Mouse (Mus musculus) hindbrain, embryonic 15.5 days (tissue): Measurements from ENCODE around the gene Hils1. TPM values are rescaled to one million over a fixed set of nuclear protein-coding genes. Genes with fewer than 3 reads are reported as not detected.

Experiments used
- ATAC-seq: fragments of 200-750 bp; cut with Nextera tagmentation; 2 replicates; pipeline ENCODE4 v1.8.0; 2017; ENCODE audit warnings: low read depth, moderate number of reproducible peaks, moderate TSS enrichment; ENCODE audit not compliant: low FRiP score
- H3K27ac ChIP-seq: fragments of 300-500 bp; sonication (generic); replicated peaks from 2 replicates; pipeline ENCODE4 v1.5.1; 2015; ENCODE audit warnings: mild to moderate bottlenecking, inconsistent platforms
- H3K27me3 ChIP-seq: fragments of 300-500 bp; sonication (generic); 2 replicates; pipeline ENCODE4 v1.6.1; 2015; ENCODE audit warnings: control low read depth, inconsistent platforms
- H3K36me3 ChIP-seq: fragments of 300-500 bp; sonication (generic); 2 replicates; pipeline ENCODE4 v1.6.1; 2015; ENCODE audit warnings: control low read depth, inconsistent platforms
- H3K4me1 ChIP-seq: fragments of 300-500 bp; sonication (generic); replicated peaks from 2 replicates; pipeline ENCODE4 v1.6.1; 2015; ENCODE audit warnings: control low read depth, inconsistent platforms
- H3K4me2 ChIP-seq: fragments of 300-500 bp; sonication (generic); 2 replicates; pipeline ENCODE4 v1.6.1; 2015; ENCODE audit warnings: moderate library complexity, mild to moderate bottlenecking, inconsistent platforms
- H3K4me3 ChIP-seq: fragments of 300-500 bp; sonication (generic); 2 replicates; pipeline ENCODE4 v1.5.1; 2015; ENCODE audit warnings: mild to moderate bottlenecking, inconsistent platforms
- H3K9ac ChIP-seq: fragments of 300-500 bp; sonication (generic); 2 replicates; pipeline ENCODE4 v1.6.1; 2015; ENCODE audit warnings: inconsistent platforms
- H3K9me3 ChIP-seq: fragments of 300-500 bp; sonication (generic); 2 replicates; pipeline ENCODE4 v1.6.1; 2016; ENCODE audit warnings: control low read depth, inconsistent platforms
- WGBS: fragments of 180-500 bp; shearing (Covaris S2); methylation state at CpG from one replicate; pipeline ENCODE4 v1.1.7; 2015; 5-methylcytosine and 5-hydroxymethylcytosine counted together
- polyA plus RNA-seq: library from polyadenylated mRNA; unstranded; fragments of >200 nt; fragmentation: Nextera tagmentation; extraction: Ambion mirVana; gene quantifications from 2 replicates; pipeline ENCODE4 v1.2.1, GENCODE M21; 2015

The Hils1 gene
- polyA plus RNA-seq: not detected in 2 replicates

- H3K27me3 ChIP-seq: peaks cover 3% of the 10 kb centered on the region; the same call in 1 of the 2 replicates
- no peak within 1 kb of the TSS for H3K9ac ChIP-seq
- H3K36me3 ChIP-seq: no peaks in the 10 kb centered on the region
- H3K4me3 ChIP-seq: no peak within 1 kb of the TSS
- H3K9me3 ChIP-seq: no peaks in the 10 kb centered on the region
- no peak within 1 kb of the TSS for H3K4me2 ChIP-seq
- H3K27ac ChIP-seq: no peak within 1 kb of the TSS
- no peaks in the 10 kb centered on the region for H3K4me1 ChIP-seq
- ATAC-seq: no peak
- 48% methylated on average over 4 of the region's 4 CpGs for WGBS
Observed at GRCm38 (mm10) chr11:94967419-94967818, at the start of gene Hils1. TSS of gene Hils1 (plus strand) at chr11:94967593.

- WGBS: 84% methylated on average over 6 of the region's 6 CpGs
- H3K27ac ChIP-seq: no peak overlapping the region
- H3K4me3 ChIP-seq: no peak overlapping the region
- peaks cover 10% of the 10 kb centered on the region; the same call in 1 of the 2 replicates for H3K4me1 ChIP-seq
- H3K27me3 ChIP-seq: no peaks in the 10 kb centered on the region
- no peaks in the 10 kb centered on the region for H3K9me3 ChIP-seq
- ATAC-seq: no peak
- no peak overlapping the region for H3K9ac ChIP-seq
- no peak overlapping the region for H3K4me2 ChIP-seq
- no peaks in the 10 kb centered on the region for H3K36me3 ChIP-seq
Observed at GRCm38 (mm10) chr11:94917717-94918116, 49.7 kb upstream of the Hils1 start.

GRCm38 (mm10) chr11:94920996-94921401 is 46.4 kb upstream of the Hils1 start:
- Histone ChIP-seq H3K4me3 (no peak overlapping the region), H3K4me1 (0 out of 2 replicates have a peak, but pooled peaks cover under 1% of the 10 kb centered on the region), H3K9ac (no peak overlapping the region), H3K27ac (no peak overlapping the region), H3K4me2 (no peak overlapping the region), H3K27me3 (no peaks in the 10 kb centered on the region), H3K9me3 (no peaks in the 10 kb centered on the region), H3K36me3 (no peaks in the 10 kb centered on the region)
- 54% methylated on average over 6 of the region's 6 CpGs for WGBS
- ATAC-seq: no peak

GRCm38 (mm10) chr11:94924977-94925376 is 42.4 kb upstream of the Hils1 start:
- Histone ChIP-seq H3K4me2 (no peak overlapping the region), H3K36me3 (no peaks in the 10 kb centered on the region), H3K27me3 (no peaks in the 10 kb centered on the region), H3K4me1 (peaks cover 4% of the 10 kb centered on the region), H3K9ac (no peak overlapping the region), H3K9me3 (no peaks in the 10 kb centered on the region), H3K27ac (no peak overlapping the region), H3K4me3 (no peak overlapping the region)
- no peak for ATAC-seq
- 91% methylated on average over 4 of the region's 4 CpGs for WGBS

- ATAC-seq: no peak
Observed at GRCm38 (mm10) chr11:94926431-94926830, 41.0 kb upstream of the Hils1 start.

GRCm38 (mm10) chr11:94927771-94928291 is 39.6 kb upstream of the Hils1 start:
- Histone ChIP-seq H3K4me1 (peaks cover 4% of the 10 kb centered on the region), H3K36me3 (no peaks in the 10 kb centered on the region), H3K9ac (no peak overlapping the region), H3K27me3 (peaks cover 12% of the 10 kb centered on the region; the same call in 1 of the 2 replicates), H3K9me3 (no peaks in the 10 kb centered on the region), H3K4me3 (no peak overlapping the region), H3K27ac (no peak overlapping the region), H3K4me2 (no peak overlapping the region)
- no peak for ATAC-seq
- 32% methylated on average over 5 of the region's 5 CpGs for WGBS

More at GRCm38 (mm10) chr11:94926431-94926830, 41.0 kb upstream of the Hils1 start:
- 0 out of 2 replicates have a peak, but pooled peaks cover 2% of the 10 kb centered on the region for H3K27me3 ChIP-seq
- H3K4me2 ChIP-seq: no peak overlapping the region
- peaks cover 4% of the 10 kb centered on the region for H3K4me1 ChIP-seq
- H3K36me3 ChIP-seq: no peaks in the 10 kb centered on the region
- no peak overlapping the region for H3K9ac ChIP-seq
- 69% methylated on average over 11 of the region's 11 CpGs for WGBS
- no peak overlapping the region for H3K27ac ChIP-seq
- no peaks in the 10 kb centered on the region for H3K9me3 ChIP-seq
- H3K4me3 ChIP-seq: no peak overlapping the region

- H3K27ac ChIP-seq: no peak overlapping the region
- H3K4me1 ChIP-seq: peaks cover 4% of the 10 kb centered on the region
- no peak overlapping the region for H3K4me3 ChIP-seq
- no peak overlapping the region for H3K9ac ChIP-seq
- 2% methylated on average over 13 of the region's 13 CpGs for WGBS
- no peaks in the 10 kb centered on the region for H3K36me3 ChIP-seq
- H3K9me3 ChIP-seq: no peaks in the 10 kb centered on the region
- no peak overlapping the region for H3K4me2 ChIP-seq
- peaks cover 21% of the 10 kb centered on the region for H3K27me3 ChIP-seq
- peak; percentile 56; the same call in 1 of the 2 replicates for ATAC-seq
Observed at GRCm38 (mm10) chr11:94928820-94929219, 38.6 kb upstream of the Hils1 start.

- no peaks in the 10 kb centered on the region for H3K36me3 ChIP-seq
- no peak overlapping the region for H3K9ac ChIP-seq
- H3K4me1 ChIP-seq: peaks cover 4% of the 10 kb centered on the region
- WGBS: 56% methylated on average over 9 of the region's 9 CpGs
- ATAC-seq: no peak
- no peak overlapping the region for H3K4me2 ChIP-seq
- no peak overlapping the region for H3K4me3 ChIP-seq
- H3K27me3 ChIP-seq: peaks cover 28% of the 10 kb centered on the region
- no peaks in the 10 kb centered on the region for H3K9me3 ChIP-seq
- no peak overlapping the region for H3K27ac ChIP-seq
Observed at GRCm38 (mm10) chr11:94929599-94929998, 37.8 kb upstream of the Hils1 start.

GRCm38 (mm10) chr11:94930151-94930550 is 37.2 kb upstream of the Hils1 start:
- WGBS: 71% methylated on average over 4 of the region's 4 CpGs
- Histone ChIP-seq H3K9me3 (no peaks in the 10 kb centered on the region), H3K27ac (no peak overlapping the region), H3K4me3 (no peak overlapping the region), H3K9ac (no peak overlapping the region), H3K36me3 (no peaks in the 10 kb centered on the region), H3K4me1 (peaks cover 4% of the 10 kb centered on the region), H3K4me2 (no peak overlapping the region), H3K27me3 (peaks cover 29% of the 10 kb centered on the region)
- ATAC-seq: no peak

GRCm38 (mm10) chr11:94933584-94933983 is 33.8 kb upstream of the Hils1 start:
- peaks cover 61% of the 10 kb centered on the region for H3K27me3 ChIP-seq
- no peak for ATAC-seq
- H3K4me3 ChIP-seq: no peak overlapping the region
- no peaks in the 10 kb centered on the region for H3K9me3 ChIP-seq
- H3K4me1 ChIP-seq: peaks cover 19% of the 10 kb centered on the region
- no peak overlapping the region for H3K4me2 ChIP-seq
- H3K36me3 ChIP-seq: no peaks in the 10 kb centered on the region
- no peak overlapping the region for H3K27ac ChIP-seq
- WGBS: 26% methylated on average over 8 of the region's 8 CpGs
- H3K9ac ChIP-seq: no peak overlapping the region

GRCm38 (mm10) chr11:94934526-94934925 is 32.9 kb upstream of the Hils1 start:
- no peaks in the 10 kb centered on the region for H3K9me3 ChIP-seq
- no peak overlapping the region for H3K9ac ChIP-seq
- peaks cover 70% of the 10 kb centered on the region for H3K27me3 ChIP-seq
- no peak for ATAC-seq
- H3K27ac ChIP-seq: no peak overlapping the region
- 40% methylated on average over 11 of the region's 11 CpGs for WGBS
- H3K4me2 ChIP-seq: no peak overlapping the region
- H3K4me3 ChIP-seq: no peak overlapping the region
- H3K4me1 ChIP-seq: peaks cover 16% of the 10 kb centered on the region
- no peaks in the 10 kb centered on the region for H3K36me3 ChIP-seq

- Histone ChIP-seq H3K4me3 (peak within 1 kb of the TSS; percentile 32), H3K9ac (no peak within 1 kb of the TSS), H3K4me2 (peak within 1 kb of the TSS; percentile 69), H3K27me3 (peaks cover 72% of the 10 kb centered on the region), H3K9me3 (no peaks in the 10 kb centered on the region), H3K36me3 (no peaks in the 10 kb centered on the region), H3K4me1 (peaks cover 16% of the 10 kb centered on the region), H3K27ac (no peak within 1 kb of the TSS)
- WGBS: 16% methylated on average over 19 of the region's 19 CpGs
- ATAC-seq: no peak
Observed at GRCm38 (mm10) chr11:94936045-94936444, 31.3 kb upstream of the Hils1 start, which contains the start of gene Col1a1. TSS of gene Col1a1 (plus strand) at chr11:94936224.

GRCm38 (mm10) chr11:94936851-94937295 is 30.5 kb upstream of the Hils1 start:
- Histone ChIP-seq H3K27me3 (peaks cover 70% of the 10 kb centered on the region), H3K9me3 (no peaks in the 10 kb centered on the region), H3K36me3 (no peaks in the 10 kb centered on the region), H3K4me3 (peak overlapping the region; percentile 32), H3K27ac (no peak overlapping the region), H3K4me1 (peaks cover 16% of the 10 kb centered on the region), H3K4me2 (peak overlapping the region; percentile 69), H3K9ac (no peak overlapping the region)
- WGBS: under 1% methylated on average over 15 of the region's 17 CpGs
- ATAC-seq: peak; percentile 84
